Mouse (Mus musculus) gastrocnemius, postnatal 14 days (tissue): ENCODE measurements at regions not wholly inside any gene's neighbourhood (a gene's known extent, or its start where the extent isn't known, plus 50 kb on each side); places are given as distances from the start of the nearest gene placed in this dataset.

Experiments
- DNase-seq: peaks from one replicate; pipeline ENCODE4 v3.0.0; 2021; ENCODE audit warnings: mixed read lengths
- intact Hi-C: fragments of 180-260 bp; cut with DNase I; formaldehyde crosslinking; loops from one replicate; pipeline ENCODE4 v1.15.1; 2025; ENCODE audit warnings: low total_unique reads

DNA sequence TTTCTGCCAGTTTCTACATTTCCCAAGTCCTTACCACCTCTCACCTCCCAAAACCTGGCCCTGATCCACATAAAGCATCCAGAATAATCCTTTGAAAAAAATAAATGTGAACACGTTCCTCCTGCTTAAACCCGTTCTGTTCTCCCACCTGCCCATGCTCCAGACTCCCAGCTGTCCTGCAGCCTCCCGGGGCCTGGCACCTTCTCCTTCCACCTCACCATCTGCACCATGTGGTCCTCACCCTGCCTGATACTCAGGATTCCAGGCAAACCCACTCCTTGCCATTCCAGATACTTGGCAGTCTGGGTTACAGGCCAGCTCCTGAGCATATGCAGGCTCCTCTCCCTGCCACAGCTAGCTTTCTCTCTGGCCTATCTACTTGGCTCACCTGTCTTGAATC lies 431.9 kb upstream of the Zmiz1 start:
- DNase-seq: no peak
- intact Hi-C loops: loop anchor here (10.0 kb wide), 1 partner anchor 522 kb away; no protein-coding TSS in a partner anchor

GRCm38 (mm10) chr14:25027842-25028241 lies 431.1 kb upstream of the Zmiz1 start:
- intact Hi-C loops: loop anchor here (10.0 kb wide), 1 partner anchor 523 kb away; no protein-coding TSS in a partner anchor
- DNase-seq: no peak

- intact Hi-C loops: no loop called here
- no peak for DNase-seq
Measured at GRCm38 (mm10) chr14:25030881-25031280, 428.1 kb upstream of the Zmiz1 start.

DNA sequence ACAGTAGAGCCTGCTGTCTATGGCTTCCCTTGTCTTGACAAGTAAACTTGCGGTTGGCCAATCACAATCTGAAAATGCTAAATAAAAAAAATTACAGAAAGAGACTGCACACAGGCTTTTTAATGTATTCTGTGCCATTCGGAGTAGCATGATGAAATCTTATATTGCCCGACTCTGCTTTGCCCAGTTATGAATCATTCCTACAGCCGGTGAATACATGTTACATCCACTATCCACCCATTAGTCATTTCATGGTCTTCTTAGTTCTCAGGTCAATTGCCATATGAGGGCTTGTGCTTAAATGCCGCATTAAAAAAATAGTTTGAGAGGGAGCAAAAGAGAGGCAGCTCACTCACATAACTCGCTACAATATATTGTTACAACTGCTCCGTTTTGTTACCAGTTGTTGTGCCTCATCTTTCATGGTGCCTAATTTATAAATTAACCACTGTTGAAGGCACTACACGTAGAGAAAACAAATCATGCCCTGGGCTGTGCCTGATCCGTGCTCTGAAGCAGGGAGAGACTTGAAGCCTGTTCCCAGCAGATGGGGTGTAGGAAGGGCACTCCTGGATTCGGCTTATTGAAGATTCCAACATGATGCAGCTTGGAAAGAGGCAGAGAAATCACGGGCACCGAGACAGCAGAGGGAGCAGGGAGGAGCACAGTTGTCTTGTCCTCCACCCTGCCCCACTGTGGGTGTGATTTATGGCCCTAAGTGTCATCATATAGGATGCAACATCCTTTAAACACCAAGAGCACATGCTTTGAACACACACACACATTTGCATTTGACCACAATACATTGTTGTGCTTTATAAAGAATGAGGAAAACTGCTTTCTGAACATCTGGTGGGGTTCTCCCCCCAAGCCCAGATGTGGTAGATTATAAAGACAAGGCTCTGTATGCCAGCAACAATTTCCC lies 427.0 kb upstream of the Zmiz1 start:
- no peak for DNase-seq
- intact Hi-C loops: no loop called here

DNA sequence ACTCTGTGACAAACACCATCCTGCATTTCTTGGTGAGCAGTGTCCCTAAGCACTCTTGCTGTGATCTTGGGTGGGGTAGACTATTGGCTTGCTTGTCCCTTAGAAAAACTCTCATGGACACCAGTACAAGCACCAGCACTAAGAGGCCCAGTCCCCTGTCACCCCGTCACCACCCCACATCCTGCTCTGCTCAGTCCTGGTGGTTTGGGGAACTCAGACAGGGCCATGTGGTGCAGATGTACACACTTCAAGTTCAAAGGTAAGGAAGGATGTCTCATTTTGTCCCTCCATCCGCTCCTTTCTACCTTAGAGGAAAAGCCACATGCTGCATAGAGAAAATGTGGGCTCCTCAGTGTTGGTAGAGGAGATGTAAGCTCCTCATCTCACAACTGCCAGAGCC lies 426.1 kb upstream of the Zmiz1 start:
- intact Hi-C loops: no loop called here
- no peak for DNase-seq

- intact Hi-C loops: no loop called here
- peak; percentile 23 for DNase-seq
Measured at GRCm38 (mm10) chr14:25042265-25042664, 416.7 kb upstream of the Zmiz1 start.

DNA sequence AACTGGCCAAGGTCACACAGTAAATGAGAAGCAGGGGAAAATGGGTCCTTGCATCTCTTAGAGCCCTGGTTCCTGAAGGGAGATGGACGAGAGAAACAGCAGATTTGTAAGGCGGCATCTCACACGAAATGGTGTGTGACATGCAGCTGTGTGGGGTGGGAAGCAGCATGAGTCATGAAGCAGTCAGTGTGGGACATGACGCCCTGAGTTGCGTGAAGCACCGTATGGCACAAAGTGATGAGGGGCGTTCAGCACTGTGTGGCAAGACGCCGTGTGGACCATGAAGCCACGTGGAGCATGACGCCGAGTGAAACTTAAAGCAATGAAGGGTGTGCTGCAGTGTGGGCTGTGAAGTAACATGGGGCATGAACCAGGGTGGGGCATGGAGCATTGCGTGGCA lies 414.9 kb upstream of the Zmiz1 start:
- intact Hi-C loops: no loop called here

DNA sequence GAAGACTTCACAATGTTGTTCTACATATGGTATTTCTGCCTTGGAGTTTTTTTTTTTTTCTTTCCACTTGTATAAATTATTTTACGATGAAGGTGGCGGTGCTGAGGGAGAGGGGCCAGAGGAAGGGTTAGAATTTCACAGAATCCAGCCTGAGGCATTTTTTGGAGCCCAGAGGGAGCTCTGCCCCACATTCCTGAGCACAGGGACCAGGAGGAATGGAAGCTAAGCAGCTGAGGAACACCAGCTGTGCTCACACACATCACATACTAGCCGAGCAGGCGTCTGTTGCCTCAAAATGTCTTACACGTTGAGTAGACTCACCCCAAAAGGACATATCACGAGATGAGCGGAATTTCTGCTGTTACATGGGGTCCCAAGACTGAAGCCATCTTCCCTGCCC lies 414.1 kb upstream of the Zmiz1 start:
- intact Hi-C loops: no loop called here
- DNase-seq: no peak

More for the DNA sequence above, 414.9 kb upstream of the Zmiz1 start:
- no peak for DNase-seq

GRCm38 (mm10) chr14:25050674-25051251 lies 408.2 kb upstream of the Zmiz1 start:
- intact Hi-C loops: no loop called here
- no peak for DNase-seq

DNA sequence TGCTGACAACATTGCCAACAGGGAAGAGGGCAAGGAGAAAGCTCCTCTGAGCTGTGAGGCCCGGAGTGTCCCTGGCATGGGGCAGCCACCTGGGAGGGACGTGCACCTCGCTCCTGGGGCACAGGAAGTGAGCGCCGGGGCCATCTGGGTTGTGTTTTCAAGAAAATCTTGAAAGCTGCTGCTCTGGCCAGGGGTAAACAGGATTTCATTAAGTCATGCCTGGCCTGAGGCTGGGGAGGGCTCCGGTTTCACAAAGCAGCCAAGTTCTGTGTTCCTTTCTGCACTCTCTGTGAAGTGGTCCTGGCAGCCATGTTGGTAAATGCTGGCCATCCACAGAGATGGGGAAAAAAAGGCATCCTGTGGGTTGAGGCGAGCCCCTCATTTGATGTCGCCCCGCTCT lies 406.8 kb upstream of the Zmiz1 start:
- peak; percentile 26 for DNase-seq

DNA sequence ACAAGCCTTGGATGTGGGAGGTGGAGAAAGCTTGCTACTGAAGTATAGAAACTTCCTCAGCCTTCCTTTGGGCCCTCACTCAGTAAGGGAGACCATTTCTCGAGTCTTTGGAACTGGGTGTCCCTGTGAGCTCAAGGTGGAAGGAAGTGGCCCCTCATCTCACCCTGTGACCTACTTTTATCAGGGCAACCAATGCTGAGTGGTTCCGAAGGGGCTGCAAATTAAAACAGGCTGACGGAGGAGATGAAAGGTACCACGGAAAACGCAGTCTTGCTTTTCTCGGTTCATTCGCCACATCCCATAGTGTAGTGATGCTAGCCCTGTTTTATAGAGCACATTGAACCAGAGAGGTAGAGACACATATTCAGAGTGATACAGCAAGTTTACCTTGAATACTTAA lies 399.6 kb upstream of the Zmiz1 start:
- DNase-seq: no peak
- intact Hi-C loops: no loop called here

More for the DNA sequence above, 406.8 kb upstream of the Zmiz1 start:
- intact Hi-C loops: no loop called here

DNA sequence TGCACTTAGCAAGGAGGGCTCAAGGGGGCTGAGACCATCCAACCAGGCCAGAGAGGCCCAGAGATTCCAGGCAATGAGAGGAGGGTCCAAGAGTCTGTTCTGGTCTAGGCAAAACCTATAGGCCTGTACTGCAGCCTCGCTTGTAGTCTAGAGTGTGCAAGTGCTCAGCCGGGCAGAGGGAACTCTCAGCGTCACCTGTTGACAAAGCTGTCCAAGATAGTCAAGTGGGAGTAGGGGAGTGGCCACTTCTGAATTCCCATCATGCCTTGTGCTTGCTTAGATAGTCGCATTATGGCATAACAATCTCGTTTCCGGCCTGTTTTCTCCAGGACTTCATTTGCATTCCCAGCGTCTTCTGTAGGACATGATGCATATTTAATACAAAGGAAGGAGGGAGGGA lies 398.7 kb upstream of the Zmiz1 start:
- DNase-seq: no peak
- intact Hi-C loops: no loop called here

- DNase-seq: no peak
- intact Hi-C loops: no loop called here
Measured at GRCm38 (mm10) chr14:25063090-25063489, 395.9 kb upstream of the Zmiz1 start.

- intact Hi-C loops: no loop called here
- DNase-seq: no peak
Measured at GRCm38 (mm10) chr14:25064190-25064947, 394.6 kb upstream of the Zmiz1 start.

DNA sequence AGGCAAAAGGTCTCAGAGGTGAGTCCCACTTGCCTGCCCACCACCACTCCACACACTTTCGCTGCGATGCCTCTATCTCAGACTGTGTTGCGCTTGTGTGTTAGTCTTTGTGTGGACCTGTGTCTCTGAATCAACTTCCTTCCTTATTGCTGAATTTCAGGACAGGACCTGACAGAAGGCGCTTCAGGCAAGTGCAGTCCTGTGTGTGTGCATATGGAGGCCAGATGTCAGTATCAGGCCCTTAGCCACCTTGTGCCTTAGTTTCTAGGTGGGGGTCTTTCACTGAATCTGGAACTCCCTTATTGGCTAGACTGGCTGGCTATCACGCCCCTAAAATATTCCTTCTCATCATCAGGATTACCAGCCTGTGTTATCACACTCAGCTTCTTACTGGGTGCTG lies 391.6 kb upstream of the Zmiz1 start:
- intact Hi-C loops: no loop called here
- no peak for DNase-seq

- intact Hi-C loops: no loop called here
- no peak for DNase-seq
Measured at GRCm38 (mm10) chr14:25068430-25068829, 390.6 kb upstream of the Zmiz1 start.

GRCm38 (mm10) chr14:25073143-25073542 lies 385.8 kb upstream of the Zmiz1 start:
- intact Hi-C loops: no loop called here
- DNase-seq: no peak

- no peak for DNase-seq
- intact Hi-C loops: no loop called here
Measured at GRCm38 (mm10) chr14:25074022-25074800, 384.8 kb upstream of the Zmiz1 start.

- DNase-seq: no peak
- intact Hi-C loops: no loop called here
Measured at GRCm38 (mm10) chr14:25074891-25075290, 384.1 kb upstream of the Zmiz1 start.

- intact Hi-C loops: no loop called here
- DNase-seq: no peak
Measured at GRCm38 (mm10) chr14:25080431-25080830, 378.6 kb upstream of the Zmiz1 start.
